Mouse (Mus musculus): ENCODE results near the gene Lurap1. TPM values are rescaled to one million over a fixed set of nuclear protein-coding genes. Genes with fewer than 3 reads are reported as not detected.
A peak's percentile ranks its signal among the peaks of the same experiment; 100 is the strongest.

Lurap1 gene
- polyA plus RNA-seq, 2 experiments = 1.7 to 2.5 TPM

- no peak overlapping the region for H3K9ac ChIP-seq (ENCODE audit: low read depth, low read length, severe bottlenecking)
- H3K4me1 ChIP-seq (ENCODE audit: control insufficient read depth, insufficient read depth, low read length) = no peaks in the 10 kb centered on the region
- TF ChIP-seq POLR2A (IDR thresholded peaks at IDR 0.05; ENCODE audit: borderline replicate concordance, extremely low read depth, insufficient read depth, insufficient read length) = no peak
- no peak overlapping the region for H3K27ac ChIP-seq (replicated peaks; ENCODE audit: low read depth, low read length)
- no peaks in the 10 kb centered on the region for H3K27me3 ChIP-seq (ENCODE audit: control insufficient read depth, insufficient read depth, low read length)
- no peak overlapping the region for H3K4me2 ChIP-seq (replicated peaks; ENCODE audit: low read depth, low read length, severe bottlenecking)
- DNase-seq (ENCODE audit: low spot score) (no peak), ATAC-seq (ENCODE audit: low FRiP score, low read depth) (peak; percentile 55; the same call in 1 of the 2 replicates)
- 91% methylated on average over 23 of the region's 23 CpGs for WGBS
- H3K9me3 ChIP-seq (ENCODE audit: control insufficient read depth, low read length) = no peaks in the 10 kb centered on the region
- H3K36me3 ChIP-seq (ENCODE audit: control insufficient read depth, insufficient read depth, low read length) = peaks cover 97% of the 10 kb centered on the region
- H3K4me3 ChIP-seq (replicated peaks; ENCODE audit: low read length) = no peak overlapping the region
Observed at GRCm38 (mm10) chr4:116088510-116089249, 62.5 kb downstream of the Lurap1 start.

Other genes with a start within 250 kb of the Lurap1 start
- 0.05 and 0.09 TPM in 2 replicates for gene Dmbx1, start 211.4 kb downstream of the Lurap1 start, polyA plus RNA-seq (2012; rRNA removed)
- not detected in 2 replicates for gene Dmbx1, start 211.4 kb downstream of the Lurap1 start, polyA plus RNA-seq (2014; fragmentation: Nextera tagmentation; extraction: Ambion mirVana)
- 1.7 and 1.9 TPM in 2 replicates for gene Faah, start 133.4 kb downstream of the Lurap1 start, polyA plus RNA-seq (2012; rRNA removed)
- 1.9 and 2.1 TPM in 2 replicates for gene Faah, start 133.4 kb downstream of the Lurap1 start, polyA plus RNA-seq (2014; fragmentation: Nextera tagmentation; extraction: Ambion mirVana)
- 12.7 and 13.4 TPM in 2 replicates for gene Nsun4, start 97.5 kb downstream of the Lurap1 start, polyA plus RNA-seq (2012; rRNA removed)
- gene Nsun4, start 97.5 kb downstream of the Lurap1 start, polyA plus RNA-seq (2014; fragmentation: Nextera tagmentation; extraction: Ambion mirVana) = 18.8 and 21.0 TPM in 2 replicates
- 318 and 510 TPM in 2 replicates for gene Uqcrh, start 76.3 kb downstream of the Lurap1 start, polyA plus RNA-seq (2012; rRNA removed)
- gene Uqcrh, start 76.3 kb downstream of the Lurap1 start, polyA plus RNA-seq (2014; fragmentation: Nextera tagmentation; extraction: Ambion mirVana) = 494 and 543 TPM in 2 replicates
- gene Lrrc41, start 76.1 kb downstream of the Lurap1 start, polyA plus RNA-seq (2012; rRNA removed) = 60.2 and 92.2 TPM in 2 replicates
- 80.8 and 89.3 TPM in 2 replicates for gene Lrrc41, start 76.1 kb downstream of the Lurap1 start, polyA plus RNA-seq (2014; fragmentation: Nextera tagmentation; extraction: Ambion mirVana)
- 18.2 TPM in 2 replicates for gene Rad54l, start 27.6 kb downstream of the Lurap1 start, polyA plus RNA-seq (2012; rRNA removed)
- gene Rad54l, start 27.6 kb downstream of the Lurap1 start, polyA plus RNA-seq (2014; fragmentation: Nextera tagmentation; extraction: Ambion mirVana) = 22.3 and 25.9 TPM in 2 replicates
- 79.5 and 79.6 TPM in 2 replicates for gene Pomgnt1, start 27.5 kb downstream of the Lurap1 start, polyA plus RNA-seq (2012; rRNA removed)
- 62.7 and 67.0 TPM in 2 replicates for gene Pomgnt1, start 27.5 kb downstream of the Lurap1 start, polyA plus RNA-seq (2014; fragmentation: Nextera tagmentation; extraction: Ambion mirVana)
- gene Tspan1, start 16.3 kb upstream of the Lurap1 start, polyA plus RNA-seq (2012; rRNA removed) = not detected in 2 replicates
- not detected in 2 replicates for gene Tspan1, start 16.3 kb upstream of the Lurap1 start, polyA plus RNA-seq (2014; fragmentation: Nextera tagmentation; extraction: Ambion mirVana)
- not detected in 2 replicates for gene 1700042G07Rik, start 22.0 kb upstream of the Lurap1 start, polyA plus RNA-seq (2012; rRNA removed)
- gene 1700042G07Rik, start 22.0 kb upstream of the Lurap1 start, polyA plus RNA-seq (2014; fragmentation: Nextera tagmentation; extraction: Ambion mirVana) = not detected in 2 replicates
- gene Gm49337, start 22.0 kb upstream of the Lurap1 start, polyA plus RNA-seq (2012; rRNA removed) = not detected in 2 replicates
- gene Gm49337, start 22.0 kb upstream of the Lurap1 start, polyA plus RNA-seq (2014; fragmentation: Nextera tagmentation; extraction: Ambion mirVana) = not detected in 2 replicates
- gene Pik3r3, start 70.3 kb upstream of the Lurap1 start, polyA plus RNA-seq (2012; rRNA removed) = 24.8 and 27.1 TPM in 2 replicates
- 14.7 and 21.7 TPM in 2 replicates for gene Pik3r3, start 70.3 kb upstream of the Lurap1 start, polyA plus RNA-seq (2014; fragmentation: Nextera tagmentation; extraction: Ambion mirVana)